Mouse (Mus musculus) lung, postnatal 0 days (tissue): ENCODE results near the gene Mthfs.
"Not testable (repeated sequence)": the region's sequence is repeated elsewhere in the genome, so short reads cannot be mapped to it uniquely, and the experiment has no call there.

Experiments used
- CTCF ChIP-seq: IDR thresholded peaks from 2 replicates; pipeline ENCODE4 v1.5.1; 2016; ENCODE audit warnings: antibody characterized with exemption, mild to moderate bottlenecking
- EP300 ChIP-seq: IDR thresholded peaks from 2 replicates; pipeline ENCODE4 v1.6.1; 2016; ENCODE audit warnings: antibody characterized with exemption, mild to moderate bottlenecking, control low read depth

DNA sequence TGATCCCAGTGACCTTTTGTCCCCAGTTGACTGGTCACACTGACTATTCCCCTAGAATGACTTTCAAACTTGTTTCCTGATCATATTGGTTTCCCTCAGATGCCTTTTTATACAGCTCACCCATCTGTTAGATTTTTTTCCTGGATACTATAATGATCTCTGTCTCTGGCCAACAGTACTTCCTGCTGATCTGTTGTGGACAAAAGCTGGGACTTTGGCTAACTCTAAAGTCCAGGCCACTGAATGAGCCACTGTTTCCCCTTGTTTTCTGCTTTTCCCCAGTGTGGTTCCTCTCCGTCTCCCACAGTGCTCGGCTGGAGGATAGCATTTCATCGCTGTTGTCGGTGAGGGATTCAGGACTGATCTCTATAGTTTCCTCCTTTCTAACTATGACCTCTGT, 7.7 kb downstream of the Mthfs start:
- not testable (repeated sequence) for TF ChIP-seq CTCF, EP300
